Mouse (Mus musculus) thymus, postnatal 25 days (tissue): ENCODE measurements at regions not wholly inside any gene's neighbourhood (a gene's known extent, or its start where the extent isn't known, plus 50 kb on each side); places are given as distances from the start of the nearest gene placed in this dataset.

Source experiments
- DNase-seq: peaks from one replicate; pipeline ENCODE4 v3.0.0; 2022

DNA sequence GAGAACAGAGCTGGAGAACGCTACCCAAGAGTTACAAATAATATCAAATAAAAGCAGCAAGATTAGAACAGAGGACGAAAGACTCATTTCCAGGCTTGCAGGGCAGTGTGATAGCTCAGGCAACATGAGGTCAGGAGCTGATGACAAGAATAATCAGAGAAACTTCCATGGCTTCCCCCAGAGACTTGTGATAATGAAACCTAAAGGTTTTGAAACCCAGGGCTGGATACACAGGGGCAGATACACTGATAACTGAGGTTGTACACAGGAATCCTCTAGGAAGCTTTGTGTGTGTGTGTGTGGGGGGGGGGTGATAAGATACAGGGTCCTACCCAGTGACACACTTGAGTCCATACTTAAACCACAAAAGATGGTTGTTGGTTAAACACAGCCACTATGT, 423.4 kb upstream of the Smim15 start:
- no peak for DNase-seq

DNA sequence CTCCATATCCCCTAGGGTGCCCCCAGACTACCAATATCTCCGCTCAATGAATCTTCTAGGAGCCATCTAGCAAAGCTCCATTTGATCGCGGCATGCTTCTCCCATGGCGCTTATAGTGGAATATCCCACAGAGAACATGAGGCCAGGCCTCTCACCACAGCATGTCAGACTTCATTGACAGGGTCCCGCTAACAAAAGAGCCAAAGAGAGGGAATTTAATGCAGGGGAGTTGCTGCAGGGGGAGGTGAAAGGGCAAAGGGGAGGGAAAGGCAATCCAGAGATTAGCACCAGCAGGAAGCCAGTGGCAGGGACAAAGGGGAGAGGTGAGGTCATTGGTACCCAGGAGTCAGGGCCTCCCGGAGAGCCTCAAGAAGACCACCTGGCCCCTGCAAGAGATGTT, 424.0 kb upstream of the Smim15 start:
- no peak for DNase-seq

DNA sequence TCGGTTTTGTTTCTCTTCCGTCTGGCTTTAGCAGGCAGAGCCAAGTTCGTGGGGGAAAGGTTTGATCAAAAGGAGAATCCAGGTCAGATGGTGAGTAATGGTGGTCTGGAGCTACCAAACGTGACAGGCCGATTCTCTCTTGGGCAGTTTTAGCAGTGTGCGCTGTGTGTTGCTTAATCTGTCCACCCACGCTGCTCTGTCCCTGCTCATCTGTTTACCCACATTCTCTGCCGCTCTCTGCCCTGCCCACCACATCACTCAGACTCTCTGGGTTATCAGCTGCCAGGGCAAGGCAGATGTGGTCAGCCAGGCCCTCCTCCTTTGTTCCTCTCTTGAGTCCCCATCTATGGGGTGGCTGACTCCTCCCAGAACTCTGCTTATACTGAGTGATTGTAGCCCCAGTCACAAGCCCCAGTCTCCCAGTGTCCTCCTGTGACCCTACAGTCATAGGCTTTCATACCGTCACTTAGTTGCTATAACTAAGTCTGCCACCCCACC, 424.8 kb upstream of the Smim15 start:
- DNase-seq: no peak

DNA sequence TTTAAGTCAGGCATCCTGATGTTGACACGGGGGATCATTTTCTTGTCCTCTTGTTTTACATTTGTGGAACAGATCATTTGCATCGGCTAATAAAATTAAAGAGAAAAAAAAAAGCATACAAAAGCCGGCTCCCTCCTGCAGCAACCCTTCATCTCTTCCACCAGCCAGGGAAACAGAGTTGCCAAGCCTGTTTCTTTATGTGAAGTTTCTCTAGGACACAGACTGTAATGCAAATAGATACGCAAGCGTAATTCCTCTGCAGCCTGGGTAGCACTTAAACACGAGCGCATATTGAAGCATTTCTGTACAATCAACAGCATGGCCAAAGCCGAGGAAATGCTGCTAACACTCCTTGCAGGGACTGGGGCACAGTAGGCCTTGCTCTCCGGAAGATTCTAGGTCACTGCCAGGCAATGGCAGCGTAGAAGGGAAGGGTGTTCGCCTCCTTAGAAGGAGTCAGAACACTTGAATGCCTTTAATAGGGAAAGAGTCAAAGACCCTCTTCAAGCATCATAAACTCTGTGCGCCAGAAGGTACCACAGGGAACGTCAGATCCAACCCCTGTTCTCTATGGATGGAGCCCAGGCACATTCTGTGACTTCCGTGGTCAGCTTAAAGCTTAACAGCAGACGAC, 425.3 kb upstream of the Smim15 start:
- no peak for DNase-seq

DNA sequence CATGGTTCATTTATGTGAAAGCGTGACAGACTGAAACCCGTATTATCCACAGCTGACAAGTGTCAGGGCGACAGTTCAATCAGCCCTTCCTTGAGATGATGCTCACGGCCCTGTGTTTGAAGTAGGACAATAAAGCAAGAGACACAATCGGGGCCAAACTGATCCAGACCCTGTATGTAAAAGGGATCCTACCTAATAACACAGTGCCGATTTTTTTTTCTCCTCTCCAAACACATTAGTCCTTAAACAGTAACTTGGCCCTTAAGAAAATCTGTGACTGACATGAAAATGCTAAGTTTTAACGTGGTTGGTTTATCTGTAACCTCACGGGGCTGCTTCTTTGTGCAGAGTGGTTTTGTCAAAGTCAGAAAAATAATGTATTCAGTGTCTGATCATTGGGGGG, 425.9 kb upstream of the Smim15 start:
- no peak for DNase-seq

- no peak for DNase-seq
These were observed 426.7 kb upstream of the Smim15 start for GRCm38 (mm10) chr13:107617582-107617981.

DNA sequence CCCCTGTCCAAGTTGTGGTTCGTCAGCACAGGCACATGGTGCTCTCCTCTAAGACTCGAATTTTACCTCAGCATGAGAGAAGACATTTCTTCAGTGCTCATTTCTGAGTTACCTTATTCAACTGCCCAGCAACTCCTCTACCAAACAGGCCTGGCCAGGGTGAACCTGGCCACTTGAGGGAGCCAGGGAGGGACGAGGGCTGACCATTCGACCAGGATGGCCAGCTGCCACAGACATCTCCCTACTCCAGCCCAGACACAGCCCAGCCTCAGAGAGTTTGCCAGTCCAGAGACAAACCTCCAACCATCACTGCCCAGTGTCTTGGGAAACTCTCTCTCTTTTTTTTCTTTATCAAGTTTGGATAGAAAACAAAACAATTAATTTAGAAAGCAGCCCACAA, 427.5 kb upstream of the Smim15 start:
- DNase-seq: no peak

GRCm38 (mm10) chr13:107608996-107609503, 435.2 kb upstream of the Smim15 start:
- DNase-seq: peak; percentile 61

GRCm38 (mm10) chr13:107607294-107607693, 437.0 kb upstream of the Smim15 start:
- DNase-seq: no peak

GRCm38 (mm10) chr13:107602149-107602548, 442.1 kb upstream of the Smim15 start:
- DNase-seq: no peak

DNA sequence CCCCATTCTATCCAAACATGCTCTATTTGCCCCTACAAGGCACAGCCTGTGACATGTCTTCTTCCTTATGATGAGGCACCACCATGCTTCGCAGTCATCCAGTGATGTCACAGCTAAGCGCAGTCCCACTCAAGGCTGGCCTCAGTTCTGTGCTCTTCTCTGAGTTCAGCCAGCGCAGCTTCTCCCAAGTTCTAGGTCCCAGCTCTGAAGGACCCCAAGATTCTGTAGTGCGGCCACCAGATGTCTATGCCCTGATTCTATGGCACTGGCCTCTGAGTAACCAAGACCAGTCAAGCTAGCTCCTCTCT, 443.2 kb upstream of the Smim15 start:
- no peak for DNase-seq

- DNase-seq: no peak
These were observed 443.7 kb upstream of the Smim15 start for GRCm38 (mm10) chr13:107600331-107601131.

DNA sequence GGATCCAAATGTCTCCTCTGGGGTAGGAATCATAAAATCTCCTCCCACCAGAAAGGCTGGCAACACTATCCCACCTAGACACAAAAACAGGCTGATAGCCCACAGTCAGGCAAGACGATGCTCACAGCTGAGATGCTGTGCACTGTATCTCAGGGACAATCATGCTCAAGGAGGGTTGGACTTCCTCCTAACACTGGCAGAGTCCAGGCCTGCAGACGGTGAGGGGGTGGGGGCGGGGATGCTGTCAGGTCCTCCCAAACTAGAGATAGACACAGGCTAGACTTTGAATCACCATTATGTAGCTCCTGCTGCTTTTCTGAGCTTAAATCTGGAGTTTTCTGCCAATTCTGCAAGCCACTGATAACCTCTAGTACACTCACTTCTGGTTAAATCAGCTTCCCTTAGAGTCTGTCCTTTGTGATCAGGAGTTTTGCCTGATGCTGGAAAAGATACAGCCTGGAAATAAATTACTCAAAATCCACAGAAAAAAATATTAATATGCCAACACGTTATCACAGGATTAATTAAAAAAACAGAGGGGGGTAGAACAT, 445.1 kb upstream of the Smim15 start:
- DNase-seq: no peak

GRCm38 (mm10) chr13:107598391-107598790, 445.9 kb upstream of the Smim15 start:
- no peak for DNase-seq

GRCm38 (mm10) chr13:107597217-107597616, 447.0 kb upstream of the Smim15 start:
- DNase-seq: no peak

DNA sequence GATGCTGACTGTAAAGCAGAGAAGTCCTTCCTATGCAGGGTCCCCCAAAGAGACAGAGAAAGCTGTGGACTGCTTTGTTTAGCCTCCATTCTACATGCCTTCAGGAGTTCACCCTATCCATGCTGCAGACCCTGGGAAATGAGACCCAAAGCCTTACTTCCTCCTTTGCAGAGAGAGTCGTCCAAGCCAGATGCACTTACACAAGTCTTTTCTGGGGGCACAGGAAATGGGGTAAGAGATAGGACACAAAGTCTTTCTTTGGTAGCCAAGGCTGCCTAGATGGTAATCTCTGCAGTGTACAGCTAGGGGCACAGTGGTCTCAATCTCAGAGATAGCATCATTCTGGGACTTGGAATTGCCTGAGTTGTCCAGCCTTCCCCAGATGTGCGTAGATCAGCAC, 448.1 kb upstream of the Smim15 start:
- no peak for DNase-seq

GRCm38 (mm10) chr13:107588399-107589002, 455.7 kb upstream of the Smim15 start:
- DNase-seq: no peak

DNA sequence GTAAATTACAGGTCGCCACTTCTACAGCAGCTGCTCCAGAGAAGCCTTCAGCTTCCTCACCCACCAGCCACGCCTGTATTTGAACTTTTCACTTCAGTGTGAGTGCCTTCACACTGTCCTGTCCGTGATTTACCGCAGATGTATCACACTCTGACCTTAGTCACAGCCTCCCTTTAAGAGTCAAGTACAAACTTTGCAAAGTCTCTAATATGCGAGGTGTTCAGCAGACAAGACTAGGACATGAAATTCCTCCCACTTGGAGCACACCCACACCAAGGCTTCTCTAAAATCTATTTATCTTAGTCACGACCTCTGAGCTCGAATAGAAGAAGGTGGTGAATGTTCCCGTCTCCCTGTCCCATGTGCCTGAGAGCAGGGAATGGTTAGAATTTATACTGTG, 456.6 kb upstream of the Smim15 start:
- no peak for DNase-seq

- DNase-seq: no peak
These were observed 458.3 kb upstream of the Smim15 start for GRCm38 (mm10) chr13:107585936-107586335.

- DNase-seq: no peak
These were observed 458.9 kb upstream of the Smim15 start for GRCm38 (mm10) chr13:107585353-107585752.

DNA sequence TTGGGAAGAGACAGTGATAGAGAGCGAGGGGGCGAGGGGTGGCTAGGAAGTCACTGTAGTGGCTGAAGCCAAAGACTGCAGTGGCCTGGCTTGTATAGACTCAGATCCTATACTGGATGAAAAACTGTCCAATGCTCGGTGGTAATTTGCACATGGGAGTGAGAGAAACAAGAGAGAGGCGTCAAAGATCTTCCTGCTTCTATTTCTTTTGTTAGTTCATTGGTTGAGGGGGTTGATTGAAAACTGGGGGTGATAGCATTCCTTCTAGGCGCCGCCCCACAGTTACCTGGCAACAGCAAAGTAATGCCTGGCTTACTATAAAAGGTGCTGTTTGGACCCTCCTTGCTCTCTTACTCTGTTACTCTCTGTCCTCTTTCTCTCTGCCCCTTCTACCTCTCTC, 465.3 kb upstream of the Smim15 start:
- no peak for DNase-seq

GRCm38 (mm10) chr13:107577809-107578208, 466.4 kb upstream of the Smim15 start:
- no peak for DNase-seq

DNA sequence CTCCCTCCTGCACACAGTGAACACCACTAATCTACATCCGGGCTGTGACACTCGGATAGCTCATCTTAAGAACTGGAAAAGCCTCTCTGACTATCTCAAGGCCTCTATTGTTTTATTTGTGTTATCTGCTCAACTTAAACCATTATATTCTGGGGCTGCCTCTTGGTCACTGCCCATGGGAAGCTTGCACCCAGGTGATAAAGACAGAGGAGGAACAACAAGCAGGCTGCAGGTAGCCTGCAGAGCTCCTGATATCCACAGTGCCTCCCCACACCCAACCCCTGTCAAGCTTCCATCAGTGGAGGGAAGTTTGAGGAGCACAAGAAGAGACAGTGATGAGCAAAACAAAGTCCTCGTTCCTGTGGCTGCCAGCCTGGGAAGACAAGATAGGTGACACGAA, 467.0 kb upstream of the Smim15 start:
- DNase-seq: no peak

DNA sequence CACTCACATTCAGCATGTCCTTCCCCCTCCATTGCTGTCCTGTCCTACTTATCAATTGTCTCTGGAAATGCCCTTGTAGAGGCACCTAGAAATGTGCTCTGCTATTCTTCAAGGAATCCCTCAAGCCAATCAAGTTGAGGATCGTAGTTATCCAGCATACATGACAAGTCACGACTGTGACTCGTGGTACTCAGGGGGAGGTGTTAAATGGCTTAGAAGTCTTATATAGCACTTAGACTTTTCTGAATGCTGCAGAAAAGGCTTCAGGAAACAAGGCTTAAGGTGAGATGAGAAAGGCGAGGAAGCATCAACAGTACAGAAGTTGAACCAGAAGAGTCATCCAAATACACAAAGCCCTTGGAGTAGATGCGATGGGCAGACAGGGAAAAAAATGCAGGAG, 467.5 kb upstream of the Smim15 start:
- no peak for DNase-seq
